Mouse (Mus musculus) midbrain, embryonic 10.5 days (tissue): ENCODE results near the gene Rbms1. TPM values are rescaled to one million over a fixed set of nuclear protein-coding genes. Genes with fewer than 3 reads are reported as not detected.

Experiments
- DNase-seq: peaks from one replicate; pipeline ENCODE4 v3.0.0-alpha.2; 2017; ENCODE audit warnings: low spot score
- H3K27ac ChIP-seq: fragments of 300-500 bp; sonication (generic); replicated peaks from 2 replicates; pipeline ENCODE4 v1.5.1; 2016; ENCODE audit warnings: mild to moderate bottlenecking
- H3K27me3 ChIP-seq: fragments of 300-500 bp; sonication (generic); 2 replicates; pipeline ENCODE4 v1.6.1; 2016; ENCODE audit warnings: low read depth, mild to moderate bottlenecking; ENCODE audit not compliant: poor library complexity, severe bottlenecking
- H3K36me3 ChIP-seq: fragments of 300-500 bp; sonication (generic); 2 replicates; pipeline ENCODE4 v1.6.1; 2016; ENCODE audit warnings: mild to moderate bottlenecking, moderate library complexity
- H3K4me1 ChIP-seq: fragments of 300-500 bp; sonication (generic); 2 replicates; pipeline ENCODE4 v1.6.1; 2016
- H3K4me3 ChIP-seq: fragments of 300-500 bp; sonication (generic); 2 replicates; pipeline ENCODE4 v1.5.1; 2016; ENCODE audit warnings: mild to moderate bottlenecking, moderate library complexity
- H3K9me3 ChIP-seq: fragments of 300-500 bp; sonication (generic); replicated peaks from 2 replicates; pipeline ENCODE4 v1.6.1; 2016; ENCODE audit warnings: mild to moderate bottlenecking
- whole genome bisulfite sequencing: fragments of 180-500 bp; shearing (Covaris S2); methylation state at CpG from one replicate; pipeline ENCODE4 v1.1.7; 2016; 5-methylcytosine and 5-hydroxymethylcytosine counted together
- polyA plus RNA-seq: library from polyadenylated mRNA; unstranded; fragments of >200 nt; fragmentation: Nextera tagmentation; extraction: Ambion mirVana; gene quantifications from 2 replicates; pipeline ENCODE4 v1.2.1, GENCODE M21; 2016

The Rbms1 gene
- polyA plus RNA-seq, 1 experiment from 2014 or later: 53.2 TPM

DNA sequence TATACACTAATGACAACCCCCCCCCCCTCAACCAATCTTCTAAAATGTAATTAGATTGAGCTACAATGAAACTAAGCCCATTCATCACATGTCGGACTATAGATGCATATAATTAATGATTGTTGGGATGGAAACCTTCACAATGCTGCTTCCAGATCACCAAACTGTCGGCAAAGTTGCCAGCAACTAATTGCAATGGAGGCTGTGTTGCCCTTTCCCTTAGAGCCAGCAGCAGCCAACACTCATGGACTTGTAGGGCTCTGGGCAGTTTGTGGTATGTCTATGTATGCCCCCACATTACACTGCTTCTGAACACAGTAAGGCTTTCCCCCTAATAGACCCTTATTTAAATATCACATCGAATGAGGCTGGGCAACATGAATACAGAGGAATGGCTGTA is 173.9 kb downstream of the Rbms1 start:
- 82% methylated on average over 3 of the region's 3 CpGs for WGBS
- Histone ChIP-seq H3K4me1 (peaks cover 33% of the 10 kb centered on the region), H3K4me3 (no peak overlapping the region), H3K27ac (no peak overlapping the region), H3K36me3 (no peaks in the 10 kb centered on the region), H3K27me3 (peaks cover 92% of the 10 kb centered on the region), H3K9me3 (no peaks in the 10 kb centered on the region)
- no peak for DNase-seq

DNA sequence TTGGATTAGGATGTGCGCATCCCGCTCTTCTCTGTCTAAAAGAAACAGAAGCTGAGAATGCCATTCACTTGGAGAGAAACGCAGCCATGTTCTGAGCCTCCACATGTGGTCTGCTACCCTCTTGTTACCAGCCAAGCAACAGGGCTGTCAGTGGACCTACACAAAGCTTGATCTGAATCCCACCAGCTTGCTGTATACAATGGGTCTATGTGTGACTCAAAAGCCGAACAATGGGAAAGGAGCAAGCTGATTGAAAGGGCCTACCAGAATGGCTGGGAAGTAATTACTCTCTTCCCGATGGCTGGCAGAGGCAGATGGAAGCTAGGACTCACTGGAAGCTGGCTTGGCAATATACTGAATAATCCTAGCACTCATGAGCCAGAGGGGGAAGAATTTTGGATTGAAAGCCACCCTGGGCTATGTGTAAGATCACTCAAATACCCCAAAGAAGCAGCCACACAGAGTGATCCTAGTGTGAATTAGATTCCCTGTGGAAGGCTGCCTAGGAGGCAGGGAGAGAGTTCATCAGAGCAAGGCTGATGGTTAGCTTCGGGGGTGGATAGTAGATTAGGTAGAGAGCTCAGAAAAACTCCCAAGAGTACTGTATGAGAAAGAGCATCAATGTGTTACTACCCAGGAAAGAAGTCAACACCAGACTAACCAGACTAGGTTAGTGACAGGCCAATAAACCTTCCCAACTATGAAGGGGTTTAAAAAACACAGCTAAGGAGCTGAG is 174.7 kb downstream of the Rbms1 start:
- Histone ChIP-seq H3K9me3 (no peaks in the 10 kb centered on the region), H3K4me3 (no peak overlapping the region), H3K36me3 (no peaks in the 10 kb centered on the region), H3K27me3 (peaks cover 92% of the 10 kb centered on the region), H3K4me1 (peaks cover 33% of the 10 kb centered on the region), H3K27ac (peak overlapping the region; percentile 46)
- DNase-seq: peak; percentile 59
- WGBS: 26% methylated on average over 6 of the region's 6 CpGs

DNA sequence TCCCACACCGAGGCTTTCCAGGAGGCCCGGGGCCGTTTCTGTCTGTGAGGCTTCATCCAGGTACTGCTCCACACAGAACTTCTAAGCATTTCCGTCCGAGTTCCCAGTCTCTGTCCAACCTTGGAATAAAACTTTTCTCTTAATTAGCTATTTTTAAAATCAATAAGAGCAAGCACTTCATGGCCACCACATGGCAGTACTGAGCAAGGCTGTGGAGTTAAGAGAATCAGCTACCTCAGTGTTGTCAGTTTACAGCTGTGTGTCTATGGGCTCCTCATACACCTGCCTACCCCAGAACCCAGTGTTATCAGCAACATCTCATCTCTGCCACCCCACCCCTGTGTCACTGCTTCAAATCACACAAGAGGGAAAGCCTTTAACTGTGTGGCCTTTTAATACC is 175.9 kb downstream of the Rbms1 start:
- 97% methylated on average over 5 of the region's 5 CpGs for WGBS
- no peak for DNase-seq
- Histone ChIP-seq H3K4me3 (no peak overlapping the region), H3K36me3 (no peaks in the 10 kb centered on the region), H3K4me1 (peaks cover 31% of the 10 kb centered on the region), H3K9me3 (no peaks in the 10 kb centered on the region), H3K27me3 (peaks cover 92% of the 10 kb centered on the region), H3K27ac (no peak overlapping the region)

DNA sequence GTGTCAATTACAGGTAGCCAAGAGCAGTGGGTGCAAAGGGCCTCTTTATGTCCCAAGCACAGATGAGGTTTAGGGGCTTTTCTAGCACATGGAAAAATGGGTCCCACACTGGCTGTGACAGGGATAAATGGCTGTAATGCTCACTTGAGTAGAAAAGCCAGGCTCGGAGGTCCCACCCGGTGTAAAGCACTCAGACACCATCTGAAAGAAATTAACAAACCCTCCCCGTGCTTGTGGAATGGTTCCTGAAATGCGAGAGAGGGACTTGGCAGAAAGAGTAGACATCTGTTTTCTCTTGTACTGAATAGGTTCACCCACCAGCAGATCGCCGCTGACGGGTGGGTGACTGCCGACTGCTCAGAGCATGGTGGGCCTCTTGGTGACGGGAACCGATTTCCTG is 176.7 kb downstream of the Rbms1 start:
- H3K9me3 ChIP-seq: no peaks in the 10 kb centered on the region
- no peaks in the 10 kb centered on the region for H3K36me3 ChIP-seq
- peaks cover 31% of the 10 kb centered on the region for H3K4me1 ChIP-seq
- H3K4me3 ChIP-seq: no peak overlapping the region
- no peak for DNase-seq
- H3K27me3 ChIP-seq: peaks cover 91% of the 10 kb centered on the region
- WGBS: 66% methylated on average over 10 of the region's 10 CpGs
- H3K27ac ChIP-seq: no peak overlapping the region

DNA sequence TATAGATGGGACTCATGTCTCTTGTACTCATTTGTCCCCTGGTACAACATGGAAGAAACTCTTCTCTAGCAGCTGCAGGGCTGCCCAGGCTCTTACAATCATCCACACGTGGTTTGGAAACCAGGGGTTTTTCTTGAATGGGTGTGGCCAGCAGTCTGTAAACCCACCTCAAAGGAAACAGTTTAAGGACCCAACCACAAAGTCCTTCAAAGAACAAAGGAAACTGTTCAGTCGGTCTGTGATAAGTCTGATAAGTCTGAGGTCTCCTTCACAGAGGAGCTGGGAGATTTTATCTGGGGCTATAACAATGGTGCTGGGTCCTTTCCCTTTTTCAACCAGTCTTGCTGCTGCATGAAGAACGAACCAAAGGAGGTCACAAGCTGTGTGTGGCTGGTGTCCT is 188.5 kb downstream of the Rbms1 start:
- Histone ChIP-seq H3K4me1 (no peaks in the 10 kb centered on the region), H3K36me3 (peaks cover 56% of the 10 kb centered on the region), H3K27ac (no peak overlapping the region), H3K4me3 (no peak overlapping the region), H3K27me3 (no peaks in the 10 kb centered on the region), H3K9me3 (peaks cover 16% of the 10 kb centered on the region)
- 53% methylated on average over 3 of the region's 3 CpGs for WGBS
- DNase-seq: no peak

DNA sequence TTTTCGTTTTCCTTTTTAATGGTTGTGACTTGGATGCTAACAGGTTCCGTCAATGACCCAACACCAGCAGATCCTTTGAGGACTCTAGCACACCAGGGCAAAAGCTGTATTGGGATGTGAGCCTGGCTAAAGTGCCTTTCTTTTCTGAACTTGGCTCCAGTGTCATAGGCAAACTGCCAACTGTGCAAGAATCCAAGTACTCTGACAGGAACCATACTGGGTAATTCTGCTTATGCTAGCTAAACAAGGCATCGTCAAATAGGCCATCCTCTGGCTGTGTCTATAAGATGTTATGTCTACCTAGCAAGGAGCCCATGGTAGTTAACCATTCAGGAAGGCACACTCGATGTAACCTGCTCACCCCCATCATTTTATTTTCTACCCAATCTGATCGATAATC is 189.4 kb downstream of the Rbms1 start:
- Histone ChIP-seq H3K27ac (no peak overlapping the region), H3K4me1 (no peaks in the 10 kb centered on the region), H3K27me3 (no peaks in the 10 kb centered on the region), H3K9me3 (peaks cover 16% of the 10 kb centered on the region), H3K36me3 (peaks cover 51% of the 10 kb centered on the region), H3K4me3 (no peak overlapping the region)
- WGBS: 94% methylated on average over 5 of the region's 5 CpGs
- no peak for DNase-seq

DNA sequence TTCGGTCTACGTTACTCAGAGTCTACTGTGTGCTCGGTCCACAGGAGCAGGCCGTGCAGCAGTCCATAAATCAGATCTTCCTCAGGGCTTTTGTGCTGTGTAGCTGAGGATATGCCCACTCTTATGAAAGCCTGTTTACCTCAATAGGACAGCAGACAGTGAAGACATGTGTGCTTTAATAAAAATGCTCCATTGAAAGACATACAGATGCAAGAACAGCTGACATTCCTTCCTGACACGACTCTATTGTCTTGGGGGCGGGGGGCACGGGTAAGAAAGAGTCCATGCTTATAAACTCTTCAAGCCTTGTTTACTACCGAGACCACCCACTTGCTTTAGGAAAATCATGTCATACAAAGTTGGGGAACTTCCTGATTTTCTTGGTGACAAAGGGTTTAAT is 196.6 kb downstream of the Rbms1 start:
- Histone ChIP-seq H3K4me1 (no peaks in the 10 kb centered on the region), H3K4me3 (no peak overlapping the region), H3K9me3 (peaks cover 12% of the 10 kb centered on the region), H3K27ac (no peak overlapping the region), H3K36me3 (peaks cover 31% of the 10 kb centered on the region), H3K27me3 (no peaks in the 10 kb centered on the region)
- 84% methylated on average over 8 of the region's 8 CpGs for WGBS
- DNase-seq: no peak

DNA sequence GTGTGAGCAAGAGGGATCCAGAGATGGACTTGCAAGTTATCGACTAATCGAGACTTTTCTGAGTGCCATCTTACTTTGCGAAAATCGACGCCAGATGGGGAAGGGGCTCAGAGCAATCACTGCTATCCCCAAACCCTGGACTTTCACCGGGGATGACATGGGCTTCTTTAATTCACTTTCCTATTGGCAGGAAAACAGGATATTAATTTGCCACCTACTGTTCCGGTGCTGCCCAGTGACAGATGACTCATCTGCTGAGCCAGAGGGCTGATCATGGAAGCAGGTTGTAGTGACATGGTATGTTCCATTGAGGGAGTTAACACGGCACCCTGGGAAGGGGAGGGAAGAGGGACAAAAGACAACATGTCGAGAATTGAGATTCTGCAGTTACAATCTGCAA is 206.8 kb downstream of the Rbms1 start:
- Histone ChIP-seq H3K4me3 (no peak overlapping the region), H3K27ac (no peak overlapping the region), H3K9me3 (no peaks in the 10 kb centered on the region), H3K4me1 (no peaks in the 10 kb centered on the region), H3K27me3 (no peaks in the 10 kb centered on the region), H3K36me3 (peaks cover 5% of the 10 kb centered on the region; the same call in 1 of the 2 replicates)
- DNase-seq: no peak
- 88% methylated on average over 9 of the region's 9 CpGs for WGBS

DNA sequence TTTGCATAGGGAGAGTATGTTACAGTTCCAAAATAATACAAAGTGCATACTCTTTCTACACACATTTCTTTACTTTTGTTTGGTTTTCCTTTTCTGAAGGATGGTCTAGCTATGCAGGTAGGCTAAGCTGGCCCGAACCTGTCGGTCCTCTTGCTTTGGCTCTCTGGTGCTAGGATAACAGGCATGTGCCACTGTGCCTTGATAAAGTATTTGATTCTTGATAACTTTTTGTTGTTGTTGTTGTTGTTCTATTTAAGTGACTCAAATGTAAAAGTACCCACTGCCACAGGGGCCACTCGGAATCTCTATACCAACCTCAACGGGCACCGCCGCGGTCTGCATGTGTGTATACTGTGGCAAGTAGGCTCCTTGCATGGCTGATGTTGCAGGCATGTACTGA is 207.9 kb downstream of the Rbms1 start:
- Histone ChIP-seq H3K4me1 (no peaks in the 10 kb centered on the region), H3K27me3 (no peaks in the 10 kb centered on the region), H3K36me3 (peaks cover 5% of the 10 kb centered on the region; the same call in 1 of the 2 replicates), H3K4me3 (no peak overlapping the region), H3K9me3 (no peaks in the 10 kb centered on the region), H3K27ac (no peak overlapping the region)
- DNase-seq: no peak
- 96% methylated on average over 7 of the region's 7 CpGs for WGBS

DNA sequence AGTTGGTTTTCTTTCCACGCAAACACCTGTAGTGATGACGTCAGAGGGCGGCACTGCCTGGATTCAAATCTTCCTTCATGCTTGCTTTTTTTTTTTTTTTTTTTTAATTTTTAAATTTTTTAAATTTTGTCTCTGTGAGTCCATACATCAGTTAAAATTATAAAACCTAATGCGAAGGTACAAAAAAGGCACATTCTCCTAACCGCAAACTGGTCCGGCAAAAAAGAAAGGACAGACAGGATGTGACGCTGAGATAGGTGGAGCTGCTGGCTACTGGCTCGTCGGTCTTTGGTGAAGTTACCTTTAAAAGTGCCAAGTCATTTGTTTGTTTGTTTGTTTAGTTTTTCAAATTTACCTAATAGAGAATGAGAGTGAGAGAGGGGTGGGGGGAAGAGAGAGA is 211.7 kb downstream of the Rbms1 start:
- H3K4me1 ChIP-seq: no peaks in the 10 kb centered on the region
- no peak for DNase-seq
- 96% methylated on average over 9 of the region's 9 CpGs for WGBS

DNA sequence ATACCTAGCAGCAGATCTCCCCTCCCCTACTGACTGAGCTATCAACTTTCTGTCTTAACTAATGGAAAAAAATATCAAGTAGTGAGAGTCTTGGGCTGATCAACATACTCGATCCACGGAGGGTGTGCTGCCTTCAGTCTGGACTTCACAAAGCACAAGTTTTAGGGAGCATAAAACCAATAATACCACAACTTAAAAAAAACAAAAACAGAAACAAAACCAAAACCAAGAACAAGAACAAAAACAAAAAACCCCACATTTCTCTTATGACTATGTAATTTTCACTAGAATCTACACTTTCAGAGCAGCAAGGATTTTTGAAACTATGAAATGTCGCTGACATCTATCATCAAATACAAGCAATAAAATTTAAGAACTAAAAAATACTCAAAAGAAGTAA is 212.4 kb downstream of the Rbms1 start:
- Histone ChIP-seq H3K27ac (no peak overlapping the region), H3K4me3 (no peak overlapping the region), H3K27me3 (no peaks in the 10 kb centered on the region), H3K36me3 (peaks cover 5% of the 10 kb centered on the region; the same call in 1 of the 2 replicates), H3K4me1 (no peaks in the 10 kb centered on the region), H3K9me3 (no peaks in the 10 kb centered on the region)
- DNase-seq: no peak
- WGBS: 93% methylated on average over 3 of the region's 3 CpGs

More for the DNA sequence above, 211.7 kb downstream of the Rbms1 start:
- Histone ChIP-seq H3K27ac (no peak overlapping the region), H3K4me3 (no peak overlapping the region), H3K36me3 (peaks cover 5% of the 10 kb centered on the region; the same call in 1 of the 2 replicates), H3K9me3 (no peaks in the 10 kb centered on the region), H3K27me3 (no peaks in the 10 kb centered on the region)

DNA sequence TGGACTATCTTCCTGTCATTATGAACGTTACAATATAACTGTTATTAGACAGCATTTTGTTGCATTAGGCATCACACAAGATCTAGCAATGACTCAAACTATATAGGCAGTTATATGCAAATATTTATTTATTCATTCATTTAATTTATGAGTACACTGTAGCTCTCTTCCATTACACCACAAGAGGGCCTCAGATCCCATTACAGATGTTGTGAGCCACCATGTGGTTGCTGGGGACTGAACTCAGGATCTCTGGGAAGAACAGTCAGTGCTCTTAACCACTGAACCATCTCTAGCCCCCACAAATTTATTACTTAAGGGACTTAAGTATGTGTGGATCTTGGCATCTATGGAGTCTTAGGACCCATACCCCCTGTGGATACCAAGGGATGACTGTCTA is 214.4 kb downstream of the Rbms1 start:
- Histone ChIP-seq H3K4me3 (no peak overlapping the region), H3K27me3 (no peaks in the 10 kb centered on the region), H3K36me3 (no peaks in the 10 kb centered on the region), H3K9me3 (no peaks in the 10 kb centered on the region), H3K27ac (no peak overlapping the region), H3K4me1 (no peaks in the 10 kb centered on the region)
- WGBS: 86% methylated on average over 1 of the region's 1 CpGs
- DNase-seq: no peak

DNA sequence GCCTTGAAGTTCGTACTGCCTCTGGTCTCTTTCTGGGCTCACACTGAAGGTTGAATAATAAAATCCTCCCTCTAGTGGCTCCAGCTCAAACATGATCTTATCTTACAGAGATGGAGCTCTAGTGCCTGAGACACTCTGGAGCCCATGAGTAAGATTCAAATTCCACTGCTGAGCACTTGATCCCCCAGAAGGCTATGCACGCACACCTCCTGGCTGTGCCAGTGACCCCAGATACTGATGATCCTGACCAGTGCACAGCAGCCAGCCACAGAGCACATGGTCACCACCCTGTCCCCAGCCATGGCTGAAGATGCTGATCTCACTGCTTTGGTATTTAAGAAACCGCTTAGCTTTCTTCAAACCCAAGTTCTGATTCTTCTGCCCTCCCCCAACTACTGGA is 215.4 kb downstream of the Rbms1 start:
- no peak for DNase-seq
- 77% methylated on average over 3 of the region's 3 CpGs for WGBS
- Histone ChIP-seq H3K4me1 (no peaks in the 10 kb centered on the region), H3K4me3 (no peak overlapping the region), H3K27me3 (no peaks in the 10 kb centered on the region), H3K27ac (no peak overlapping the region), H3K36me3 (no peaks in the 10 kb centered on the region), H3K9me3 (no peaks in the 10 kb centered on the region)
